In the genomic region with DNA sequence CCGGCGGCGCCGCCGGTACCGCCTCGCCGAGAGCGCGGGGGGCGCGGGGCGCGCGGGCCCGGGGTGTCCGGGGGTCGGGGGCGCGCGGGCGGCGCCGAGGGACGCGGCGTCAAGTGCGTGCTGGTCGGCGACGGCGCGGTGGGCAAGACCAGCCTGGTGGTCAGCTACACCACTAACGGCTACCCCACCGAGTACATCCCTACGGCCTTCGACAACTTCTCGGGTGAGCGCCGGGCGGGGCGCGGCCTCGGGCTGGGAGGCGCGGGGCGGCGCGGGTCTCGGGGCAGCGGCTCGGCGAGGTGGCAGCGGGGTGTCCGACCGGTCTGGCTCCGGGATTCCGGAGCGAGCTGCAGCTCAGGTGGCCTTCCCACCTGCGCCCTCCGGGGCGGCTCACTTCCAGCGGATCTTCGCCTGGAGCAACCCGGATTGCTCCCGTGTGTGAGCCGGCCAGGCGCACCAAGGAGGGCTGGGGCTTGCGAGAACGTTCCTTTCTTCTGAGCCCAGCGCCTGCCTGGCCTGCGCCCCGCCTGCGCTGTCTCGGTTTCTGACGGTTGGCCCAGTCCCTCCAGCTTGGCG, we compare ENCODE assay signal across 7 mouse cellular contexts. TPM values are rescaled to one million over a fixed set of nuclear protein-coding genes. Genes with fewer than 3 reads are reported as not detected.
DNase-seq lines count a peak whose midpoint lies in the region; ATAC-seq and TF ChIP-seq lines count a peak whose summit lies in the region.

No protein-coding gene starts in this region.

- TF ChIP-seq POLR2A in brain, embryonic 14.5 days (IDR thresholded peaks at IDR 0.05; ENCODE audit: borderline replicate concordance, extremely low read depth, insufficient read depth, insufficient read length, poor library complexity, severe bottlenecking) = peak; percentile 32; the same call in 1 of the 2 replicates

- peak overlapping the region; percentile 82 for H3K27ac ChIP-seq in forebrain, embryonic 13.5 days

- DNase-seq in Muller cell, postnatal 12 days (ENCODE audit: inconsistent ontology term) = peak; percentile 79
- peak; percentile 79 for DNase-seq in brain, embryonic 14.5 days (ENCODE audit: low read depth)
- peak; percentile 66 to 69 for DNase-seq in heart, postnatal 14 days
- DNase-seq in layer of hippocampus, postnatal 14 days (ENCODE audit: low spot score in 2 of 2) = peak; percentile 28 to 49
- peak; percentile 41 for DNase-seq in lung, postnatal 25 days (ENCODE audit: low spot score)
- DNase-seq in right cerebral cortex, postnatal 25 days = peak; percentile 64

- peak overlapping the region; percentile 74 for H3K4me3 ChIP-seq in forebrain, embryonic 13.5 days

- H3K9me3 ChIP-seq in forebrain, embryonic 13.5 days (replicated peaks) = no peaks in the 10 kb centered on the region

- peak overlapping the region; percentile 69 for H3K4me2 ChIP-seq in forebrain, embryonic 13.5 days

- peak; percentile 72 for ATAC-seq in forebrain, embryonic 13.5 days

- TF ChIP-seq CTCF in brain, embryonic 14.5 days (IDR thresholded peaks at IDR 0.05; ENCODE audit: borderline replicate concordance, extremely low read depth, insufficient read depth, insufficient read length) = no peak

- WGBS in forebrain, embryonic 13.5 days = under 1% methylated on average over 55 of the region's 77 CpGs

- H3K36me3 ChIP-seq in forebrain, embryonic 13.5 days (ENCODE audit: poor library complexity, severe bottlenecking) = peaks cover 29% of the 10 kb centered on the region

- peaks cover 21% of the 10 kb centered on the region for H3K4me1 ChIP-seq in forebrain, embryonic 13.5 days

- no peaks in the 10 kb centered on the region for H3K27me3 ChIP-seq in forebrain, embryonic 13.5 days

- intact Hi-C loops in heart, postnatal 14 days (cut with DNase I) = loop anchor here (1.0 to 2.0 kb wide), 2 partner anchors 115 to 129 kb away; no protein-coding TSS in a partner anchor

- H3K9ac ChIP-seq in forebrain, embryonic 13.5 days = peak overlapping the region; percentile 91

RNA-seq across cellular contexts. Expression of a gene that starts 0.4 kb away (rescaled TPM):
- polyA plus RNA-seq in brain, embryonic 14.5 days (2012; rRNA removed) = 20.9 and 30.1 TPM in 2 replicates
- 8.3 and 8.9 TPM in 2 replicates for polyA plus RNA-seq in forebrain, embryonic 13.5 days (2015; fragmentation: Nextera tagmentation; extraction: Ambion mirVana)
- 1 to 10 TPM; 7.5 to 9.9 TPM for total RNA-seq in heart, postnatal 14 days (2021)
- 10 to 100 TPM; 44.7 to 46.3 TPM for total RNA-seq in layer of hippocampus, postnatal 14 days (2021)

Comparison
In these comparisons a context has a peak if more than half of its experiments do, and no peak if none do; other contexts are left out.
1. Peak in every context shown above with its lines: DNase-seq, ATAC-seq, H3K4me3 ChIP-seq and H3K27ac ChIP-seq.
2. RNA of a gene that starts 0.4 kb away (total RNA-seq): 44.7 to 46.3 TPM in layer of hippocampus, postnatal 14 days; 7.5 to 9.9 TPM in heart, postnatal 14 days; every median in the first group is over 4 times any median in the second.